Mouse (Mus musculus): ENCODE data around the gene Ndufa10. TPM values are rescaled to one million over a fixed set of nuclear protein-coding genes. Genes with fewer than 3 reads are reported as not detected.
A peak's percentile ranks its signal among the peaks of the same experiment; 100 is the strongest.
"Not testable (repeated sequence)": the region's sequence is repeated elsewhere in the genome, so short reads cannot be mapped to it uniquely, and the experiment has no call there.

The Ndufa10 gene
- 93.3 and 103 TPM in 2 replicates for total RNA-seq (2017)

- ATAC-seq (replicated peaks; ENCODE audit: low read depth, poor library complexity, severe bottlenecking), result peak; percentile 89
These were observed at the start of gene Ndufa10 for GRCm38 (mm10) chr1:92473165-92474041. Gene Ndufa10 (minus strand): TSS chr1:92473860.

- ATAC-seq (replicated peaks; ENCODE audit: low read depth, poor library complexity, severe bottlenecking), result peak; percentile 42; the same call in 1 of the 2 replicates
These were observed 47.7 kb upstream of the Ndufa10 start for GRCm38 (mm10) chr1:92521376-92521775.

GRCm38 (mm10) chr1:92519046-92519445, 45.4 kb upstream of the Ndufa10 start:
- ATAC-seq (replicated peaks; ENCODE audit: low read depth, poor library complexity, severe bottlenecking), result no peak

DNA sequence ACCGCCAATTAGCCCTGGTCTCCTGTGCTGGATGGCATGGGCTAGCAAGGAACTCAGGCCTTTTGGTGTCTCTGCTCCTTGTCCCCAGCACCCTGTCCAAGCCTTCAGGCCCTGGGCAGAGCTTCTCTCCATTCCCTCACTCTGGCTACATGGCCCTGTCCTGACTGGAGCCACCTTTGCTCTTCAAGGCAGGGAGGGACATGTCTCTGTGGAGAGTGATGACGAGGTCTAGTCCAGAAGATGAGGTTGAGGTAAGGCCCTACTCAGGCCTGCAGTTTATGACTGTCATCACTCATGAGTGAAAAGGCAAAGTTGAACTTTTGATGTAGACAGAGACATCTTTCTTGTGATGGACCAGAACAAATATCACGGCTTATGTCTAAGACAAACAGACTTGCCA, 44.9 kb upstream of the Ndufa10 start, which contains the start of gene Olfr1414:
Gene Olfr1414, minus strand, starts transcription at position 101 of the 400 bp plus-strand sequence.
- no peak for ATAC-seq (replicated peaks; ENCODE audit: low read depth, poor library complexity, severe bottlenecking)

- no peak for ATAC-seq (replicated peaks; ENCODE audit: low read depth, poor library complexity, severe bottlenecking)
These were observed 41.7 kb upstream of the Ndufa10 start for GRCm38 (mm10) chr1:92515390-92515789.

GRCm38 (mm10) chr1:92511646-92512045, 38.0 kb upstream of the Ndufa10 start:
- not testable (repeated sequence) for ATAC-seq (replicated peaks; ENCODE audit: low read depth, poor library complexity, severe bottlenecking)

DNA sequence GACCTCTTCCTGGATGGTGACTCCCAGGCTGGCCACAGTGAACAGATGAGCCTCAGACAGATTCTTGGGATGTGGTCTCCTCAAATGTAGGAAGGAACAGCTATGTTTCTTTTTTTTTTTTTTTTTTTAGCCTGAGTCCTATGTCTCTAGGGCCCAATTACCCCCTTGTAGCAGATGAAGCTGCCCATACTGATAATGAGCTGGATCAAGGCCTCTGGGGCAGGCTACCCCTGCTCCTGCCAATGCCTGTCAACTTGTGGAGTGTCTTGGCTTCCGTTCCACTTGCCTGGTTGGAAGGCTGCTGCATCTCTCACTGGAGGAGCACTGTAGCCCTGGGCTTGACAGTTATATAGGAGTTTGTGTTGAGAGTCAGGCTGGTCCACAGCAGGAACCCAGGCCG, 22.3 kb upstream of the Ndufa10 start, which contains the start of gene Olfr1415:
Gene Olfr1415, minus strand, starts transcription at position 101 of the 400 bp plus-strand sequence.
- no peak for ATAC-seq (replicated peaks; ENCODE audit: low read depth, poor library complexity, severe bottlenecking)

- ATAC-seq (replicated peaks; ENCODE audit: low read depth, poor library complexity, severe bottlenecking), result no peak
These were observed 11.4 kb upstream of the Ndufa10 start, which contains the start of gene Olfr1416 for GRCm38 (mm10) chr1:92485013-92485412. Gene Olfr1416 (minus strand): TSS chr1:92485113.

DNA sequence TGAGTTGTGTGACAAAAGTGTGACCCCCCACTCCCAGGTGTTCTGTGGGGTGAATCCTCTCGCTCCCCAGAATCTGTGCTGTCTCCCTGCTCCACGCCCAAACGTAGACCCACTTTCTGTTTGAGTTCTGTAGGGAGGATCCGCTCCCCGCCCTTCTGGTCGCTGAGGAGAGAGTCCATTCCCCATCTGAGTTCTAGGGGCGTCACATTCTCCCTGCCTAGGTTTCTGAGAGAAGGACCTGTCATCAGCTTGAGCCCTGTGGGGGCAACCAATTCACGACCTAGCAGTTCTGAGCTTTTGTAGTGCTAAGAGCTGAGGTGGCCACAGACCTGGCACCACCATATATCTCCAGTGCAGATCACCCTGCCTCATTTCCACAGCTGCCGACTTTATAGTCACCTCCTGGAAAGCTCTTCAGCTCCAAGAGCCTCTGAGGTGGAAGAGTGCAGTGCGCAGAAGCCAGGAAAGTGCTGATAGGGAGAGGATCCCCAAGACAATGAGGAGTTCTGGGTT, 462 bp upstream of the Ndufa10 start:
- peak; percentile 66 for ATAC-seq (replicated peaks; ENCODE audit: low read depth, poor library complexity, severe bottlenecking)

GRCm38 (mm10) chr1:92468891-92469290, 4.8 kb downstream of the Ndufa10 start:
- ATAC-seq (replicated peaks; ENCODE audit: low read depth, poor library complexity, severe bottlenecking), result no peak

GRCm38 (mm10) chr1:92458416-92458815, 15.2 kb downstream of the Ndufa10 start:
- ATAC-seq (replicated peaks; ENCODE audit: low read depth, poor library complexity, severe bottlenecking), result no peak

- no peak for ATAC-seq (replicated peaks; ENCODE audit: low read depth, poor library complexity, severe bottlenecking)
These were observed 15.9 kb downstream of the Ndufa10 start for GRCm38 (mm10) chr1:92457758-92458157.

DNA sequence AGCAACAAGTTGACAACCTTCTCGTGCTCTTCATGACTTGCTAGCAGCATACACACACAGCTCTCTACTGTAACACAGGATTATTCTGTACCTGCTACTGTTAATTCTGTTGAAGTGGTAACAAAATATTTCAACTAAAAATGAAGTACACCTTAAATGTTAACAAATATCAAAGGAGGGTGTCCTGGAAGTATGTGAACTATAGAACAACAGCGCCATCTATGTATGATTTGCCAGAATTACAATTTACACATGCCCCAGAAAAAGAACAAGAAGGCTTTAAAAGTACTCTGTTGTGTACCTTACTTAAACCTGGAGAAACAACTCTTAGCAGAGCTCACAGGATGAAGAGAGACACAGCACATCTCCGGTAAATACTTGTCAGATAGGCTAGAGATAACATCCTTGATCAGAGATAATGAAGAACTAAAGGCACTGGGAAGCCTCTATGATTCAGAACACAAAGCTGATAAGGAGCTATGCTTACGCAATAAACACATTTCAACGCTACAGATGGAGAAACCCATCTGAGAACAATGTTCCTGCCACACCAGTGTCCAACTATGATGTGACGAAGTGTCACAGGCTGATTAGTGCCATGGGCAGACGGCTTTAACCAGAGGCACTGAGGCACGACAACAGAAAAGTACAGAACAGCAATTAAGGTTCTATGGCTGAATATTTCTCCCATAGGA, 19.8 kb downstream of the Ndufa10 start:
- ATAC-seq (replicated peaks; ENCODE audit: low read depth, poor library complexity, severe bottlenecking), result peak; percentile 72; the same call in 1 of the 2 replicates

DNA sequence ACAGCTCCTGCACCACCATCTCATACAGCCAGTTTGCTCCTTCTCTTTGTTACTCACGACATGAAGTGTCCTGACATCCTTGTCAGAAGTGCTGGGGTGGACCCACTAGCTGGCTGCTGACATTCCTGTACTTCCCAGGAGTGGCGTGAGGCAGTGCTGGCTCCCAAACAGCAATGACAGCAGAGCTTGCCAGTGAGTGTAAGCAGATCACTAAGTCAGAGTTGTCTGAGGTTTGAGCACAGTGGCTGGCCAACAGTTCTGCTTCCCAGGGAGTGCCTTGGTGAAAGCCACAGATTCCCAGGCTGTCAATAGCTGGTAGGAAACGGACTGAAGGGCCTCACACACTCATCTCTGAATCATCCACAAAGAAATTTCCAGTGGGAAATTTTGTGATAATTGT, 25.4 kb downstream of the Ndufa10 start:
- no peak for ATAC-seq (replicated peaks; ENCODE audit: low read depth, poor library complexity, severe bottlenecking)

DNA sequence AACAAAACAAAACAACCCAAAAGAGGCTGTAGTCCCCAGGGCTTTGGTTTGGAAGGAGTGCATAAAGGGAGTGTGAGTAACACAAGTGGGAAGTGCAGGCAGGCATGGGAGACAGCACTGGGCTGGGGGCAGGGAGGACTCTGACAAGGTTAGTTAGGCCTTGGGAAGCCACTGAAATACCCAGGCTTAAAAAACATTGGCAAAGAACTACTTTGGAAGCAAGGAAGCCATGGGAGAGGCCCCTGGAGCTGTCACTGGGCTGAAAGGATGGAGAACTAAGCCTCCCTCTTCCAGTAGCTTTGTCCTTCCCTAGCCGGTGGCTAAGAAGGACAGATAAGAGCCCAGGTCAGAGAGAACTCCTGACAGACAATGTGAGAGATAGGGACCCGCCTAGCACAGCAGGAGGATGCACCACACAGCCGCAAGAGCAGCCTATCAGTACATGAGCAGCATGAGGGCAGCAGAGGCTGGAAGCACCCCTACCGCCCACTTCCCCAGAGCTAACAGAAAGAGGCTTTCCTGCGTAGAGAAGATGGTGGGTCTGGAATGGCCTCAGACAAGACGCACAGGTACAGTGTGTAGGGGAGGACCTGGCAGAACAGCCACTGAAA, 32.1 kb downstream of the Ndufa10 start:
- peak; percentile 39 for ATAC-seq (replicated peaks; ENCODE audit: low read depth, poor library complexity, severe bottlenecking)

- no peak for ATAC-seq (replicated peaks; ENCODE audit: low read depth, poor library complexity, severe bottlenecking)
These were observed 33.5 kb downstream of the Ndufa10 start for GRCm38 (mm10) chr1:92440066-92440750.

GRCm38 (mm10) chr1:92437678-92438271, 35.9 kb downstream of the Ndufa10 start:
- peak; percentile 66 for ATAC-seq (replicated peaks; ENCODE audit: low read depth, poor library complexity, severe bottlenecking)

DNA sequence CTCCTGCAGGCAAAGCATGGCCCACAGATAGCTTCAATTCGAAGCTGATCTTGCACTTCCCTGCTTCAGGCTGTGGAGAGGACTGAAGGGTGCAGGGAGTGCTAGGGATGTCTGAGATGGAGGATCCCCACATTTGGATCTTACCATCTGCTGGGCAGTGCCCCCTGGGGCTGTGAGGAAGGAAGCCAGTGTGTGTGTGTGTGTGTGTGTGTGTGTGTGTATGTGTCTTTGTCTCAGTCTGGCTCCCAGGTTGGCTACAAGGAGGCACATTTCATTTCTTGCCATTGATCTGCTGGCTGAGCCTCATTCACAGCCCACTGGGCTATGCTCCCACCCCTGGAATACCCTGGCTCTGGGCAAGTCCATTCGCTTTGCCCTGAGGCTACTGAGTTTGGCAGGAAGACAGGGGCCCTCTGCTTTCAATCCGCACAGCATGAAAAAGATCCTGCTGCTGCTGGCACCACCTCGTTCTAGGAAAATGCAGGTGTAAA, 36.8 kb downstream of the Ndufa10 start:
- ATAC-seq (replicated peaks; ENCODE audit: low read depth, poor library complexity, severe bottlenecking), result no peak

DNA sequence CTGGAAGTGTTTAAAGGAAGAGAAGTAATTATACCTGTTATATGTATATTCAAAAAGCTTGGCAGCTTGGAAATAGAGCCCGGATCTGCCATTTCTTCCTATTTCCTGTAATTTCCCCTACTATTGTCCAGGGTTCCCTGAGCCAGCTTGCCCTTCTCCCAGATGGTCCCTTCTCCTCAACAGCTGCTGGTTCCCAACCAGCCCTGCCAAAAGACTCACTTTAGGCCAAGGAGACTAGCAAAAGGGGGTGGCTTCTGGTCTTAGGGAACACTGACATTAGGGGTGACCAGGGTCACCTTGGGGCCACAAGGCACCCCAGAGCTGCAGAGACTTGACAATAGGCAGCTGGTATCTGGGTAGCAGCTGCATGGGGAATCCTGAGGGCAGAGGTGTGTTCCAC, 38.7 kb downstream of the Ndufa10 start:
- ATAC-seq (replicated peaks; ENCODE audit: low read depth, poor library complexity, severe bottlenecking), result no peak
